Mouse (Mus musculus): ENCODE measurements around the gene Add2. TPM values are rescaled to one million over a fixed set of nuclear protein-coding genes. Genes with fewer than 3 reads are reported as not detected.

Gene Add2
- polyA plus RNA-seq, 1 experiment, result not detected

GRCm38 (mm10) chr6:86123057-86123456 is 94.6 kb downstream of the Add2 start:
- H3K4me3 ChIP-seq (ENCODE audit: low read depth, low read length), result no peak overlapping the region
- no peaks in the 10 kb centered on the region for H3K36me3 ChIP-seq (ENCODE audit: control insufficient read depth, insufficient read depth, low read length, poor library complexity, severe bottlenecking)
- no peak overlapping the region for H3K9ac ChIP-seq (ENCODE audit: low read depth, poor library complexity, severe bottlenecking)
- no peaks in the 10 kb centered on the region for H3K27me3 ChIP-seq (ENCODE audit: control insufficient read depth, insufficient read depth, low read length, poor library complexity, severe bottlenecking)
- H3K9me3 ChIP-seq (replicated peaks; ENCODE audit: control insufficient read depth, insufficient read depth, low read length, poor library complexity, severe bottlenecking), result no peaks in the 10 kb centered on the region
- no peaks in the 10 kb centered on the region for H3K4me1 ChIP-seq (ENCODE audit: control insufficient read depth, insufficient read depth, low read length)
- H3K27ac ChIP-seq (ENCODE audit: insufficient read depth, low read length), result no peak overlapping the region
- TF ChIP-seq POLR2A (IDR thresholded peaks at IDR 0.05; ENCODE audit: insufficient read depth, low read length) (no peak), CTCF (IDR thresholded peaks at IDR 0.05; ENCODE audit: low read depth, low read length) (no peak), EP300 (IDR thresholded peaks at IDR 0.05; ENCODE audit: insufficient read depth, low read depth, low read length) (no peak)

DNA sequence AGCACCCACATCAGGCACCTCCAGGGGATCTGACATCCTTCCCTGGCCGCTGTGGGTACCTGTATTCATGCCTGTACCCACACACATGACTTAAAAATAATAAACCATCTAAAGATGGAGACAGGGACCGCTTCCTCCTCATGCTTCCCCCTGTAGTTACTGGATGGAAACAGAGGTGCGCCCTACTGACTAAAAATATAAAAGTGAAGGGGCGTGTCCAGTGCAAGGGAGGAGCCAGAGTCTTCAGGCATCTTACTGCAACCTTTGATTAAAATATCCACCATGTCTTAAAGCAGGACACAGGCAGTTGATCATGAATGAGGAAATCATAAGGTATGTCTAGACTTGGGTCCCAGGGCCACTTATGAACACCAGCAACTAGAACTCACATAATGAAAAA is 97.3 kb downstream of the Add2 start:
- no peaks in the 10 kb centered on the region for H3K36me3 ChIP-seq (ENCODE audit: control insufficient read depth, insufficient read depth, low read length, poor library complexity, severe bottlenecking)
- no peaks in the 10 kb centered on the region for H3K9me3 ChIP-seq (replicated peaks; ENCODE audit: control insufficient read depth, insufficient read depth, low read length, poor library complexity, severe bottlenecking)
- H3K27ac ChIP-seq (ENCODE audit: insufficient read depth, low read length), result no peak overlapping the region
- no peaks in the 10 kb centered on the region for H3K27me3 ChIP-seq (ENCODE audit: control insufficient read depth, insufficient read depth, low read length, poor library complexity, severe bottlenecking)
- TF ChIP-seq POLR2A (IDR thresholded peaks at IDR 0.05; ENCODE audit: insufficient read depth, low read length) (no peak), CTCF (IDR thresholded peaks at IDR 0.05; ENCODE audit: low read depth, low read length) (no peak), EP300 (IDR thresholded peaks at IDR 0.05; ENCODE audit: insufficient read depth, low read depth, low read length) (no peak)
- H3K4me3 ChIP-seq (ENCODE audit: low read depth, low read length), result no peak overlapping the region
- H3K9ac ChIP-seq (ENCODE audit: low read depth, poor library complexity, severe bottlenecking), result no peak overlapping the region
- no peaks in the 10 kb centered on the region for H3K4me1 ChIP-seq (ENCODE audit: control insufficient read depth, insufficient read depth, low read length)

GRCm38 (mm10) chr6:86126953-86127581 is 98.6 kb downstream of the Add2 start:
- H3K9me3 ChIP-seq (replicated peaks; ENCODE audit: control insufficient read depth, insufficient read depth, low read length, poor library complexity, severe bottlenecking), result no peaks in the 10 kb centered on the region
- no peak overlapping the region for H3K9ac ChIP-seq (ENCODE audit: low read depth, poor library complexity, severe bottlenecking)
- peak; percentile 55 for TF ChIP-seq CTCF (IDR thresholded peaks at IDR 0.05; ENCODE audit: low read depth, low read length)
- TF ChIP-seq POLR2A (IDR thresholded peaks at IDR 0.05; ENCODE audit: insufficient read depth, low read length), result no peak
- H3K36me3 ChIP-seq (ENCODE audit: control insufficient read depth, insufficient read depth, low read length, poor library complexity, severe bottlenecking), result no peaks in the 10 kb centered on the region
- no peak overlapping the region for H3K4me3 ChIP-seq (ENCODE audit: low read depth, low read length)
- no peaks in the 10 kb centered on the region for H3K27me3 ChIP-seq (ENCODE audit: control insufficient read depth, insufficient read depth, low read length, poor library complexity, severe bottlenecking)
- no peak overlapping the region for H3K27ac ChIP-seq (ENCODE audit: insufficient read depth, low read length)
- H3K4me1 ChIP-seq (ENCODE audit: control insufficient read depth, insufficient read depth, low read length), result no peaks in the 10 kb centered on the region

DNA sequence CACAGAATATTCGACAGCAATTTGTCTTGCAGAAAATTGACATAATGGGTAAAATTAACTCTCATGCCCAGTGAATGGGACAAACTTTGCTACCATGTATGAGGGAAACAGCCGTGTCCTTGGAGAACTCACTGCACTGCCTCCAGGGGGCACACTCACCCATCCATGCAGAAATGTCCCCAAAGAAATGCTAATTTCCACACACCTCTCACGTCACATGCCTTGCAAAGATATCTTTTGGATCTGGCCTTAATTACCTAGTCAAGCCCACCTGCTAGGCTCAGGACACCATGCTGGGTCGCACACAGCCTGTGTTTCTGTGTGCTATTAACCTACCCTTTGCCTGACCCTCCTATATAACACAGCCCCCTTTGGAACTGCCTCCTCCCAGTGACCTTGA is 100.0 kb downstream of the Add2 start:
- Histone ChIP-seq H3K27ac (ENCODE audit: insufficient read depth, low read length) (no peak overlapping the region), H3K4me3 (ENCODE audit: low read depth, low read length) (no peak overlapping the region), H3K27me3 (ENCODE audit: control insufficient read depth, insufficient read depth, low read length, poor library complexity, severe bottlenecking) (no peaks in the 10 kb centered on the region), H3K9me3 (replicated peaks; ENCODE audit: control insufficient read depth, insufficient read depth, low read length, poor library complexity, severe bottlenecking) (no peaks in the 10 kb centered on the region), H3K36me3 (ENCODE audit: control insufficient read depth, insufficient read depth, low read length, poor library complexity, severe bottlenecking) (no peaks in the 10 kb centered on the region), H3K9ac (ENCODE audit: low read depth, poor library complexity, severe bottlenecking) (no peak overlapping the region), H3K4me1 (ENCODE audit: control insufficient read depth, insufficient read depth, low read length) (no peaks in the 10 kb centered on the region)
- TF ChIP-seq CTCF (IDR thresholded peaks at IDR 0.05; ENCODE audit: low read depth, low read length), result peak; percentile 43
- TF ChIP-seq POLR2A (IDR thresholded peaks at IDR 0.05; ENCODE audit: insufficient read depth, low read length), result no peak
- no peak for TF ChIP-seq EP300 (IDR thresholded peaks at IDR 0.05; ENCODE audit: insufficient read depth, low read depth, low read length)

GRCm38 (mm10) chr6:86129872-86130498 is 101.5 kb downstream of the Add2 start:
- Histone ChIP-seq H3K4me1 (ENCODE audit: control insufficient read depth, insufficient read depth, low read length) (no peaks in the 10 kb centered on the region), H3K4me3 (ENCODE audit: low read depth, low read length) (no peak overlapping the region), H3K9ac (ENCODE audit: low read depth, poor library complexity, severe bottlenecking) (no peak overlapping the region), H3K36me3 (ENCODE audit: control insufficient read depth, insufficient read depth, low read length, poor library complexity, severe bottlenecking) (no peaks in the 10 kb centered on the region), H3K9me3 (replicated peaks; ENCODE audit: control insufficient read depth, insufficient read depth, low read length, poor library complexity, severe bottlenecking) (no peaks in the 10 kb centered on the region), H3K27ac (ENCODE audit: insufficient read depth, low read length) (no peak overlapping the region), H3K27me3 (ENCODE audit: control insufficient read depth, insufficient read depth, low read length, poor library complexity, severe bottlenecking) (no peaks in the 10 kb centered on the region)
- TF ChIP-seq POLR2A (IDR thresholded peaks at IDR 0.05; ENCODE audit: insufficient read depth, low read length) (no peak), EP300 (IDR thresholded peaks at IDR 0.05; ENCODE audit: insufficient read depth, low read depth, low read length) (no peak), CTCF (IDR thresholded peaks at IDR 0.05; ENCODE audit: low read depth, low read length) (no peak)

GRCm38 (mm10) chr6:86133882-86134281 is 105.4 kb downstream of the Add2 start:
- H3K4me3 ChIP-seq (ENCODE audit: low read depth, low read length), result no peak overlapping the region
- no peaks in the 10 kb centered on the region for H3K36me3 ChIP-seq (ENCODE audit: control insufficient read depth, insufficient read depth, low read length, poor library complexity, severe bottlenecking)
- no peak for TF ChIP-seq POLR2A (IDR thresholded peaks at IDR 0.05; ENCODE audit: insufficient read depth, low read length)
- TF ChIP-seq EP300 (IDR thresholded peaks at IDR 0.05; ENCODE audit: insufficient read depth, low read depth, low read length), result no peak
- no peak for TF ChIP-seq CTCF (IDR thresholded peaks at IDR 0.05; ENCODE audit: low read depth, low read length)
- no peaks in the 10 kb centered on the region for H3K9me3 ChIP-seq (replicated peaks; ENCODE audit: control insufficient read depth, insufficient read depth, low read length, poor library complexity, severe bottlenecking)
- no peak overlapping the region for H3K9ac ChIP-seq (ENCODE audit: low read depth, poor library complexity, severe bottlenecking)
- H3K27me3 ChIP-seq (ENCODE audit: control insufficient read depth, insufficient read depth, low read length, poor library complexity, severe bottlenecking), result no peaks in the 10 kb centered on the region
- no peak overlapping the region for H3K27ac ChIP-seq (ENCODE audit: insufficient read depth, low read length)
- no peaks in the 10 kb centered on the region for H3K4me1 ChIP-seq (ENCODE audit: control insufficient read depth, insufficient read depth, low read length)

Data from ES-Bruce4 (cell line).